Mouse (Mus musculus): ENCODE data around the gene Gm6034. TPM values are rescaled to one million over a fixed set of nuclear protein-coding genes. Genes with fewer than 3 reads are reported as not detected.
"Not testable (repeated sequence)": the region's sequence is repeated elsewhere in the genome, so short reads cannot be mapped to it uniquely, and the experiment has no call there.

Gene Gm6034
- not detected for total RNA-seq (2021)
- long read RNA-seq, experiment 1: 0 reads
- long read RNA-seq, experiment 2: 0 reads

DNA sequence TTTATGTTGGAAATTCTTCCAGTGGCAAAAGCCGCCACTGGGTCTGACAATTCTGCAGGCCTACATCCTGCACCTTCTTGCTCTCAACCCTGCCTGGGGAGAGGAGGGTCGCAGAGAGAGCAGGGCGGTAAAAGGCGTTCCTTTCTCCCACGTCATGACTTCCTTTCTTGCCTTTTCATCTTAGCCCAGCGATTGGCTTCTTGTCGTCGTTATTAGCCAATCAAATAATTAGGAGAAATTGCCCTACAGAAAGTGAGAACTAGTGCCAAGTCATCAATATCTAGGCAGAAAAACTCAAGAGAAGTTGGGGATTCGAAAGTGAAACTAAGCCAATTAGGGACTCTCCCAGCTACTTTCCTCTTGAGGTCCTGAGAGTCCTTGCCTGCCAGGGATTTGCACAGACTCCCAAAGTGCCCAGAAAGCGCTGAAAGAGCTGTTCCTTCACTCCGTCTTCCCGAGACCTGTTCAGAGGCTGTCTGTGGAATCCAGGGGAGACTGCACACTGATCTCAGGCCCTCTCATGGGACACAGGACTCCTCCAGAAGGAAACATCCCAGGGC lies at the start of gene Gm6034, which contains the start of gene H2-T22:
Gene Gm6034, plus strand, starts transcription at position 352 of the 560 bp plus-strand sequence.
Gene H2-T22, minus strand, starts transcription at position 138 of the 560 bp plus-strand sequence.
- peak; percentile 83 for DNase-seq (ENCODE audit: low spot score)

GRCm38 (mm10) chr17:35993675-35994074 lies 49.1 kb upstream of the Gm6034 start:
- peak; percentile 80 for DNase-seq (ENCODE audit: low spot score)

- peak; percentile 86 for DNase-seq (ENCODE audit: low spot score)
Observed at GRCm38 (mm10) chr17:35994175-35994878, 48.4 kb upstream of the Gm6034 start.

GRCm38 (mm10) chr17:35994879-35995240 lies 47.9 kb upstream of the Gm6034 start:
- DNase-seq (ENCODE audit: low spot score): no peak

DNA sequence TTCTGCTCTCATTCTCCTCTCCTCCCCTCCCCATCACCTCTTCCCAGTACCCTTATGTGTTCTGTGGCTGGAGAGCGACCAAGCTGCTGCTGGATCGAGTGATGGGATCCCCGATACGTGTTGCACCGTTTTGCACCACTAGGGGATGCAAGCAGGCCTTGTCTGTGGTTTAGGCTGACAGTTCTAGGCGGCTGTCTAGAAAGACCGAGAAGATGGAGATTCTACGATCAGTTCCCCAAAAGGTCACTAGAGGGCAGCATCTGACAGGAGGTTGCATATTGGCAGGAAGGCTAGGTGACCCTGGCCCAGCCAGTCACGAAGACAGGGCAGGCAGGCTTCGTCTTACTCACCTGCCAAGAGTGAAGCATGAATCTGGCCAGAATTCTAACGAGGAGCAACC lies 45.8 kb upstream of the Gm6034 start:
- DNase-seq (ENCODE audit: low spot score): peak; percentile 98

DNA sequence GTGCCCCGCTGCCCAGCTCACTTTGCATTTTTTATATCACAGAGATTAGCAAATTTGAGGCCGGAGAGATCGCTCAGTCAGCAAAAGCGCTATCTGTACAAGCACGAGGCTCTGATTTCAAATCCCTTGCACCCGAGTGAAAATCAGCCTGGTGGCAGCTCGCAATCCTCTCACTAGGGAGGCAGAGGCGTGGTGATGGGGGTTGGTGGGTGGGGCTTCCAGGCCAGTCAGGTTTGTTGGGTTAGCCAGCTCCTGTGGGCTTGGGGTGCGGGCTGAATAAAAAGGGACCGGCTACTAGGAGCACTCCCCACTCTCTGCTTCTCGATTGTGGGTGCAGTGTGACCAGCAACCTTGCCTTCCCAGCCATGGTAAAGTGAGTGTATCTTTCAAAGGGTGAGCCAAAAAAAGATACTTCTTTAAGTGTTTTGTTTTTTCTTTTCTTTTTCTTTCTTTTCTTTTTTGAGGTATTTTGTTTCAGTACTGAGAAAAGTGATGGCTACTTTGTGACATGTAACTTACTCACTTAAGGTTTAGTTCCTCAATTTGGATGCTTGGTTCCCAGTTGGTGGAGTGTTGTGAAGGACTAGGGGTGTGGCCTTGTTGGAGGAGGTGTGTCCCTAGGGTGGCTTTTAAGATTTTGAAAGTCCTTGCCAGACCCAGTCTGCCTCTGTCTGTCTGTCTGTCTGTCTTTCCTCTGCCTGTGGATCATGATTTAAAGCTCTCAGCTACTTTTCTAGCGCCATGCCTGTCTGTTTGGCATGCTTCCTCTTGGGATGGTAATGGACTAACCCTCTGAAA lies 44.8 kb upstream of the Gm6034 start:
- no peak for DNase-seq (ENCODE audit: low spot score)

DNA sequence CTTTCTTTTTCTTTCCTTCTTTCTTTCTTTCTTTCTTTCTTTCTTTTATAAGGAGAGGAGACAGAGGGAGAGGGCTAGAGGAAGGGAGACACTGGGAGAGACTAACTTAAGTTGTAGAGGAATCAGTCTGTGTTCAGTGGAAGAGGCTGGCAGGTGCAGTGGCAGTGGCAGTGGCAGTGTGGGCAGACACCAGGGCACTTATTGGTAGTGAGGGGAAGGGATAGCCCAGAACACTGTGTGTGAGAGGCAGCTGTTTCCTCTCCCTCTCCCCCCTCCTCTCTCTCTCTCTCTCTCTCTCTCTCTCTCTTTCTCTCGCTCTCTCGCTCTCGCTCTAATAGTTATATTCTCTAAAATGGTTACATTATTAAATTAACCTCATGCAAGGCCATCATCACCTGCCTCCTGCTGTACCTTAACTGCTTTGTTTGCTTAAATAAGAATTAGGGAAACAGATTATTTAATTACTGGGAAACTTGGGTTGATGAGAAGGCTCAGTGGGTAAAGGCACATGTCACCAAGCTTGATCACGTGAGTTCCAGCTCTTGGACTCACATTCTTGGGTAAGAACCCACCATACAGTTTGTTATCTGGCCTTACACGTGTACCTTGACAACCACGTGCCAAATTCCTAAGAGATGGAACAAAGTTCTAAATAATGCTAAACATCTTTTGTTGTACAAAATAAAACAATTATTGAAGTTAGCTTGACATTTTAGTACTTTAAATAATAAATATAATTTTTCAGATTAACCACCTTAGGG lies 44.0 kb upstream of the Gm6034 start:
- DNase-seq (ENCODE audit: low spot score): no peak

GRCm38 (mm10) chr17:35999356-35999755 lies 43.4 kb upstream of the Gm6034 start:
- DNase-seq (ENCODE audit: low spot score): no peak

- DNase-seq (ENCODE audit: low spot score): no peak
Observed at GRCm38 (mm10) chr17:36000349-36000748, 42.4 kb upstream of the Gm6034 start.

DNA sequence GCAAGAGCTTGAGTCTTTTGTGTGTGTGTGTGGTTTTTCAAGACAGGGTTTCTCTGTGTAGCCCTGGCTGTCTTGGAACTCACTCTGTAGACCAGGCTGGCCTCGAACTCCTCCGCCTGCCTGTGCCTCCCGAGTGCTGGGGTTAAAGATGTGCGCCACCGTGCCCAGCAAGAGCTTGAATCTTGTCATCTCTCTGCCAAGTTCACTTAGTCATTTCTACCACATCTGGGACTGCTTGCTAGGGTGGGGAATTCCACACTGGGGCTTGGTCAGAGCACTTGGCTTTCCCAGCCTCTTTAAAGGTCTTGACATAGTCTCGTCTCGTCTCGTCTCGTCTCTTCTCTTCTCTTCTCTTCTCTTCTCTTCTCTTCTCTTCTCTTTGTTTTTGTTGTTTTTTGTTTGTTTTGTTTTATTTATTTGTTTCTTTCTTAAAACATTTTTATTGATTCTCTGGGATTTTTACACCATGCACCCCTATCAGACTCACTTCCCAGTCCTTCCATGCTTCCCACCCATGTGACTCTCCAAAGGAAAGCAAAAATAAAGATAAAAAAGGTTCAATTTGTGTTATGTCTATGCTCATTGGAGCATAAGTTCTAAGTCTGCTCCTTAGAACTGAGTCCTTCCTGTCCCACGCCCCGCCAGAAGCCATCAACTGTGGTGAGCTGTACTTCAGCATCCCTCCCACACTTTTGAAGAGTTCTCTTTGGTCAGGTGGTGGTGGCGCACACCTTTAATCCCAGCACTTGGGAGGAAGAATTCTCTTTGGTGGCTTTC lies 41.5 kb upstream of the Gm6034 start:
- DNase-seq (ENCODE audit: low spot score): no peak

GRCm38 (mm10) chr17:36001966-36002365 lies 40.8 kb upstream of the Gm6034 start:
- DNase-seq (ENCODE audit: low spot score): no peak

DNA sequence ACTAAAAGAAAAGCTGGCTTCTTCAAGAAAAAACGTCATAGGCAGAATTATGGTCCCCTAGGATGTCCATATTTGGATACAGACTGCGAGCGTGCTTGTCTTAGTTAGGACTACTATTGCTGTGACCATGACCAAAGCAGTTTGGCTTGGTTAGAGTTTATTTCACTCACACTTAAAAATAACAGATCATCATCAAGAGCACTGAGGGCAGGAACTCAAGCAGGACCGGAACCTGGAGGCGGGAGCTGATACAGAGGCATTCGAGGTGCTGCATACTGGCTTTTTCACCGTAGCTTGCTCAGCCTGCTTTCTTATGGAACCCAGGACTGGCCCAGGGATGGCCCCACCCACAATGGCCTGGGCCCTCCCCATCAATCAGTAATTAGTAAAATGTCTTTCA lies 39.4 kb upstream of the Gm6034 start:
- DNase-seq (ENCODE audit: low spot score): no peak

DNA sequence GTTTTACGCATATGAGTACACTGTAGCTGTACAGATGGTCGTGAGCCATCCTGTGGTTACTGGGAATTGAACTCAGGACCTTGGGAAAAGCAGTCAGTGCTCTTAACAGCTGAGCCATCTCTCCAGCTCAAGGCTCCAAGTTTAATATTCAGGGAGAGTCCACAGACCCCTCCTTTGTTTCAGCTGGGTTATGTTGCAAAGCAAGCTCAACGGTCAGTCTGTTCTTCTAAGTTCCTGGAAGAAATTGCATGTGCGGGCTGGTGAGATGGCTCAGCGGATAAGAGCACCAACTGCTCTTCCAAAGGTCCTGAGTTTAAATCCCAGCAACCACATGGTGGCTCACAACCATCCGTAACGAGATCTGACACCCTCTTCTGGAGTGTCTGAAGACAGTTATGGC lies 38.4 kb upstream of the Gm6034 start:
- DNase-seq (ENCODE audit: low spot score): not testable (repeated sequence)

- no peak for DNase-seq (ENCODE audit: low spot score)
Observed at GRCm38 (mm10) chr17:36014977-36015376, 27.8 kb upstream of the Gm6034 start.

DNA sequence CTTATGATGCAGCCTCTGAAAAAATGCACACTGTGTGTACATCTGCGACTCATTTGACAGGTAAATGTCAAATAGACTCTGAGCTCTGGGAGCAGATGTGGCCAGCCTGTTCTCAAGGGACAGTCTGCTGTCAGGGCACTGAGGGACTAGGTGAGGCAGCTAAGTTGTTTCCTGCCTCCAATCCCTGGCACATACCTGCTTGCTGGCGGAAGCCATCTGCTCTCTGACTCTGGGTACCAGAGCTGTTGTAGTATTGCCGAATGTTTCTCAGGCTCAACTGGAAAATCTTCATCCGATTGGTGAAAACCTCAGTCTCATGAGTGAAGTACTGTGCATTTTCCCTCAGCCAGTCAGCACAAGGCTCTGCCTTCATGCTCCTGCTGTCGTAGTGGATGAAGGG lies 25.7 kb upstream of the Gm6034 start:
- DNase-seq (ENCODE audit: low spot score): no peak

- DNase-seq (ENCODE audit: low spot score): no peak
Observed at GRCm38 (mm10) chr17:36018979-36019378, 23.8 kb upstream of the Gm6034 start.

DNA sequence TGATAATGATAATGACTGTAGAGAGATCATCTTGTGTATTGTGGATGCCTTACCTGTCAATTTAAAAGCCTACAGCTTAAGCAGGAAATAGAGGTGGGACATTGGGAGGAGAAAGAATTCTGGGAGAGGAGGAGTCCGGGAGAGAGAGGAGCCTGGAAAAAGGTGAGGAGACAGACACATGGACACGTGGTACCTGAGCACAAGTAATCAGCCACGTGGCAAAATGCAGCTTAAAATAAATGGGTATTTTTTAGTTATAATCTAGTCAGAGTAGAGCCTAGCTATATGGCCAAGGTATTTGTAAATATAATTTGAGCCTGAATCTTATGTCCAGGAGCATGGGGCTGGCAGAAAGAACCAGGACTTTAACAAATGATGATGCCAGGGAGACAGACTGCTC lies 23.2 kb upstream of the Gm6034 start:
- DNase-seq (ENCODE audit: low spot score): no peak

- DNase-seq (ENCODE audit: low spot score): peak; percentile 56
Observed at GRCm38 (mm10) chr17:36020191-36021073, 22.3 kb upstream of the Gm6034 start, which contains the start of gene H2-T24. TSS of gene H2-T24 (minus strand) at chr17:36020560.

DNA sequence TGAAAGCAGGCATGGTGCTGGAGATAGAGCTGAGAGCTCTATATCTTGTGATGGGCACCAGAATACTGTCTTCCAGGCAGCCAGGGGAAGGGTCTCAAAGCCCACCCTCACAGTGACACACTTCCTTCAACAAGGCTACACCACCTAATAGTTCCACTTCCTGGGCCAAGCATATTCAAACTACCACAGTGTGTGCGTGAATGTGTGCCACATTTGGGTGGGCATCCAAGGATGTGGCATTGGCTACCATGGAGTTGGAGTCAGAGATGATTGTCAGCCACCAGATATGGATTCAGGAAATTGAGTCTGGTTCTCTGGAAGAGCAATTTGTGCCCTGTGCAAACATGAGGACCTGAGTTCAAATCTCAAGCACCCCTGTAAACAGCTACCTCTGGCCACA lies 21.5 kb upstream of the Gm6034 start:
- no peak for DNase-seq (ENCODE audit: low spot score)

DNA sequence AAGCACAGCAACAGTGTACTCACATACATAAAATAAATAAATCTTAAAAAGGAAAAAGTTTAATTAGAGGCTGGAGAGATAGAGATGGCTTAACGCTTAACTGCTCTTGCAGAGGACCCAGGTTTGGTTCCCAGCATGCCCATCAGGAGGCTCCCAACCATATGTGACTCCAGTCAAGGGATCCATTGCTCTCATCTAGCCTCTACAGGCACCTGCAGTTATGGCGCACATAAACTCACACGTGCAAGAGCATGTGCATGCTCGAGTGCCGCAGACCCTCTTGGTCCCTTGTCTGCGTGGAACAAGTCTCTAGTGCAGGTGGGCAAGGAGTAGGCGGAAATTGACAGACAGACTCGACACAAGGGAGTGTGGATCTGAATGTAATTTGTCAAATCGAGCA lies 20.7 kb upstream of the Gm6034 start:
- no peak for DNase-seq (ENCODE audit: low spot score)
